Mouse (Mus musculus) left cerebral cortex, postnatal 10 days (tissue): ENCODE measurements at regions not wholly inside any gene's neighbourhood (a gene's known extent, or its start where the extent isn't known, plus 50 kb on each side); places are given as distances from the start of the nearest gene placed in this dataset.
A peak's percentile ranks its signal among the peaks of the same experiment; 100 is the strongest.

Experiments used
- DNase-seq, 2 experiments: peaks; one replicate each; pipeline ENCODE4 v3.0.0; 2021 to 2022; ENCODE audit warnings: low spot score in 2 of 2, mixed read lengths in 1 of 2; ENCODE audit errors: extremely low spot score in 1 of 2
- intact Hi-C: fragments of 180-260 bp; cut with DNase I; formaldehyde crosslinking; loops from one replicate; pipeline ENCODE4 v1.15.1; 2025

DNA sequence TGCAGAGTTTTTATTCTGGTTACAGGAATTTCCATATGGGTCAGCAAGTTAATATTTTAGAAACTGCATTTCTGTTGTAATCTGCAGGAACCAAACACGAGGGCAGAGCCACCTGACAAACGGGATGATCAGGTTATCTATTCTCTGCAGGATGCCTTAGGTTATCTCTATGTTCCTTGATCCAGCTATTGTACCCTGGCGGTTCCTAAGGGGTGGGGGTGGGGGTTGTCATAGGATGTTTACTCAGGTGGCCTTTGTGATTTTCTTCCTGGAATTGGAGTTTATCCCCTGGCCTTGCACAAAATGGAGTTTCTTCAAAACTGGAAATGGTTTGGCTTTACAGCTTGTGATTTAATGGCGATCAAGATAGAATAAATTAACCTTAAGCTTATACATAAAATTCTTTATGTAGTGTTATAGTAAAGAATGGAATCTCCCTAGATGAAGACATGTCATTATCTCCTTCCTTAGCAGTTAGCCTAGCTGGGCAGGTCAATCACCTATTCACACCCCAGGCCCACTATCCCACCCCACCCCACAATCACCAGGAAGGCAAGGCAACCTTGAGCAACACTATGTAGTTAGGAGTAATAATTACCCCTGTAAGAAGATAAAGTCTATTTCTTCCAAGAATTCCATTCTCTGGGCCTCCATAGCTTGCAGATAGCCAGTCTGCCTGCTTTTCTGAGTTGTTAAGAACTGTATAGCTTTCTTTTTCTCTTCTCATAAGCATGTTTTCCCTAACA is 192.3 kb upstream of the B430218F22Rik start:
- intact Hi-C loops: no loop called here
- no peak for DNase-seq

DNA sequence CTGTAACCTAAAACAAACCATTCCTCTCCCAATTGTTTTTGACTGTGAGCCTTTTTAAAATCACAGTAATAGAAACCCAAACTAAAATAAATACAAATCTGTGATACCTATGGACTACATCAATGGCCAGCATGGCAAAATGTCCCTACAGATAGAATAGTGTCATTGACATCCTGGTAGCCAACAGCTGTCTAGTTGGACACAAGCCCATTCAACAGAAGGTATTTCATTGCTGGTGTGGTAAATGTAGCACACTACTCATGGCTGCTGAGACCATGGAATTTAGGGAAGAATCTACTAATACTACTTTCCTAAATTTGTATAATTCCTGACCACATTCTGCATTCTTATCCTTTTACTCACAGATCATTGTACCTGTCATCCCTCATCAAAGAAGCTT is 178.3 kb upstream of the B430218F22Rik start:
- intact Hi-C loops: no loop called here
- no peak for DNase-seq

DNA sequence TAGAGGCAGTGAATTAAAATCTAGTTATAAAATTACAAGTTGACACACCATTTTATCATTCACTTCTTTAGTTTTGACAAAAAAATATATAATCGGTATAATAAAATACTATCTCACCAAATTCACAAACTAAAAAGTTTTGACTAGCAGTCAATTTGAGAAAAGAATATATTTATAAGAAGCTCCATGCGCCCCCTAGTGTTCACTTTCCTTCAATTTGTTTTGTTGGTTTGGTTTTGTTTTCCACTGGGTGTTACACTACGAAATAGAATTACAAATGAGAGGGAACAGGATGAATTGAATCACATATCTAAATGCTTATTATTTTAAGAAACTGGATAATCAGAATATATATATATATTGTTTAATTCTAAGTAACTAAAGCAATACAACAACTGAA is 159.1 kb upstream of the B430218F22Rik start:
- peak in 1 of 2 experiments; percentile 7 for DNase-seq
- intact Hi-C loops: loop anchor here (10.0 kb wide), 1 partner anchor 623 kb away; the partner anchor contains the start of gene Hcn1

DNA sequence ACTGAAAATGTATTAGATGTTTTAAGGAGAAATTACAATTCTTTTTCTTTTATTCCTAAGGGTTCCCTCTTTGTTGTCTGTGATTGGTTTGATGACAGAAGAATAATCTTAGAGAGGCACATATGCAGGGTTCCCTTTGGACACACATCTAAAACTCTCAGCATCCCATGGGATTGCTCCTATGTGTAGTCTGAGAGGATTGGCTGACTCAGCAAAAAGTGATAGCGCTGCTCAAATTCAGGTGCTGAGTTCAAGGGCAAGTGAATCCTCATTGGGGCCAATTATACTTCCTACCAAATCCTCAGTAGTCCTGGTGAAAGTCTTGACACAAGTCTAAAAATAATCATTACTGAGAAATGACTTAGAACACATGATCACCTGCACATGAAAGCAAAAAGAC is 148.5 kb upstream of the B430218F22Rik start:
- no peak for DNase-seq
- intact Hi-C loops: no loop called here

- DNase-seq: no peak
- intact Hi-C loops: no loop called here
Measured at GRCm38 (mm10) chr13:118244680-118245079, 141.8 kb upstream of the B430218F22Rik start.

GRCm38 (mm10) chr13:118245546-118245945 is 140.9 kb upstream of the B430218F22Rik start:
- intact Hi-C loops: no loop called here
- no peak for DNase-seq

GRCm38 (mm10) chr13:118259606-118260005 is 126.8 kb upstream of the B430218F22Rik start:
- intact Hi-C loops: no loop called here
- DNase-seq: no peak

- intact Hi-C loops: no loop called here
- DNase-seq: no peak
Measured at GRCm38 (mm10) chr13:118262971-118263370, 123.5 kb upstream of the B430218F22Rik start.

DNA sequence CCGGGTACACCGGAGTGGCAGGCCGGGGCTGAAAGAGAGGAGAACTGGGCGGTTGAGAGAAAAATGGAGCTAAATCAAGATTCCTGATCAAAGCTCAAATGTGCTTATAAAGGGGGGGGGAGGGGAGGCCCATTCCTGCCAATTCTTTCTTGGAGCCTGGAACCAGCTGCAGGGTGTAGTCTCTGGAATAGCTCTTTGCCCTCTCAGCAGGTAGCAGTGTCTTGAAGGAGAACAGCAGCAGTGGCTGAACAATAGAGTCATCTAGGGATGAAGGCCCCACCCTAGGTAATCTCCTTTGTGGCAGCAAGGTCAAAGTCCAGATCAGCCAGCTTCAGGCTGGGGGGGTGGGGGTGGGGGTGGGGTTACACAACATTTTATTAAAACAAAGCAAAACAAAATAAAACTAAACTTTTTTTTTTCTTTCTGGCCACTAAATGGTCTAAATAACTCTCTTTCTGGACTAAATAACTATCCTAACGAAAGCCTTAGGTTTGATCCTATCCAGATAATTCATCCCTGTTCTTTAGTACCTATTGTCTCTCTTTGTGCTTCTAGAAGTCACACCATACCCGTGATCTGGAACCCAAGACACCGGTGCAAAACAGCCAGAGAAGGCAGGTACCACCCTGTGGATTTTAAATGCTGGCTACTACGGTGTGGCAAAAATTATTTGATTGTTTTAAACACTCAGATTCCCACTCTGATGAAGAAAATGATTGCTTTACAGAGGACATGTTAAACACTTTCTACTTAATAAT is 120.5 kb upstream of the B430218F22Rik start:
- no peak for DNase-seq
- intact Hi-C loops: no loop called here

GRCm38 (mm10) chr13:118272904-118273303 is 113.5 kb upstream of the B430218F22Rik start:
- intact Hi-C loops: no loop called here
- DNase-seq: no peak

DNA sequence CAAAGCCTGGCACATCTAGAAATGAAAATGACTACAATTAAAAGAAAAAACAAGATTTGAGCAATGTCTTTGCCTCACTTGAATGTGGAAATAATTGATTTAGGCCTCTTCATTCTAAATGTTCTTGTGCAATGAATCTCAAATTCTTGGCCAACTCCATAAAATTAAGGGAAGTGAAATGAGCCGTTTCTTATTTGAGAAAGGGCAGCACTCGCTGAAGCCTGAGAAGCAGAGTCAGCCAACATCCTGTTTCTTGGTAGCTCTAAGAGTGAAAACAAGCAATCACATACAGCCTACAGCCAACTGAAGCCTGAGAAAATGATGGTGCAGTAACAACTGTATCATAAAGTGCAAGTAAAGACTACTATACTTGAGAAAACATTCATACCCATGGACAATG is 105.5 kb upstream of the B430218F22Rik start:
- DNase-seq: no peak
- intact Hi-C loops: no loop called here

- intact Hi-C loops: no loop called here
- no peak for DNase-seq
Measured at GRCm38 (mm10) chr13:118293728-118294127, 92.7 kb upstream of the B430218F22Rik start.

- no peak for DNase-seq
- intact Hi-C loops: no loop called here
Measured at GRCm38 (mm10) chr13:118310080-118310479, 76.3 kb upstream of the B430218F22Rik start.

DNA sequence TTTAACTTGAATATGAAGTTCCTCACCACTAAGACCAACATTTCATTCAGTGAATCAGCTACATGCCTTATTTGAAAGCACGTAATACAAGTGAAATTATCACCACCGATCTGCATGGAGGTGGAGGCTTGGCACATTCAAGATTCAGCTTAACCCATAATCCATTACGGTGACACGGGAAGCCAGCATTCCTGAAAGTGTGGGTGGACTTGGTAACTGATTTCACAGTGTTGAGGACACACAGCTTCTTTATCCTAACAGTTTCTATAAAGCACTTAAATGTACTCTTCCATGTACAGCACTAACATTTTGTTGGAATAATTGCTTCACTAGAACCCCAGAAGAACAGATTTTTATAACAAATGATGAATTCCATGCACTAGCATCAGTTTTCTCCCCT is 72.8 kb upstream of the B430218F22Rik start:
- intact Hi-C loops: no loop called here
- DNase-seq: no peak
